21 mouse cellular contexts compared by ENCODE assay signal in genomic region chr12:13519413-13519812, GRCm38 (mm10).
"Had no signal": no experiment of that assay in that cellular context is flagged by ENCODE, and none has a peak within 500 bp of the region (broad histone marks: within the 10 kb centered on the region; RNA-seq: fewer than 3 reads in every experiment).

No protein-coding gene starts in this region.

- ATAC-seq: midbrain, embryonic 13.5 days; midbrain, embryonic 16.5 days had no signal

- H3K9me3 ChIP-seq: limb, embryonic 12.5 days; limb, embryonic 15.5 days; lung, embryonic 15.5 days; megakaryocyte, embryonic 14.5 days; midbrain, embryonic 10.5 days; midbrain, embryonic 13.5 days; neural tube, embryonic 13.5 days; stomach, embryonic 15.5 days had no signal

- H3K4me1 ChIP-seq: limb, embryonic 12.5 days; limb, embryonic 15.5 days; lung, embryonic 15.5 days; midbrain, embryonic 10.5 days; midbrain, embryonic 13.5 days; neural tube, embryonic 13.5 days; stomach, embryonic 15.5 days had no signal

- H3K4me3 ChIP-seq: limb, embryonic 12.5 days; limb, embryonic 15.5 days; lung, embryonic 15.5 days; megakaryocyte, embryonic 14.5 days; midbrain, embryonic 10.5 days; midbrain, embryonic 13.5 days; myocyte; neural tube, embryonic 13.5 days; stomach, embryonic 15.5 days had no signal

- H3K27ac ChIP-seq: limb, embryonic 12.5 days; limb, embryonic 15.5 days; lung, embryonic 15.5 days; midbrain, embryonic 10.5 days; midbrain, embryonic 13.5 days; neural tube, embryonic 13.5 days; stomach, embryonic 15.5 days had no signal

- H3K4me2 ChIP-seq: limb, embryonic 12.5 days; limb, embryonic 15.5 days; lung, embryonic 15.5 days; midbrain, embryonic 13.5 days; neural tube, embryonic 13.5 days; stomach, embryonic 15.5 days had no signal

- H3K27me3 ChIP-seq: limb, embryonic 12.5 days; limb, embryonic 15.5 days; lung, embryonic 15.5 days; megakaryocyte, embryonic 14.5 days; midbrain, embryonic 13.5 days; neural tube, embryonic 13.5 days; stomach, embryonic 15.5 days had no signal

- H3K9ac ChIP-seq: limb, embryonic 12.5 days; limb, embryonic 15.5 days; lung, embryonic 15.5 days; midbrain, embryonic 13.5 days; neural tube, embryonic 13.5 days; stomach, embryonic 15.5 days had no signal

- H3K36me3 ChIP-seq: stomach, embryonic 15.5 days had no signal

- DNase-seq: kidney, adult 18-20 months; kidney, adult 9 months; kidney, postnatal 14 days; kidney, postnatal 4 days; left cerebral cortex, postnatal 4 days; lung, postnatal 10 days; lung, postnatal 36 days; retina, postnatal 1 day; right cerebral cortex, postnatal 25 days; spleen, adult 18-20 months; thymus, postnatal 36 days had no signal
